9 mouse cellular contexts compared by ENCODE assay signal in the genomic region with DNA sequence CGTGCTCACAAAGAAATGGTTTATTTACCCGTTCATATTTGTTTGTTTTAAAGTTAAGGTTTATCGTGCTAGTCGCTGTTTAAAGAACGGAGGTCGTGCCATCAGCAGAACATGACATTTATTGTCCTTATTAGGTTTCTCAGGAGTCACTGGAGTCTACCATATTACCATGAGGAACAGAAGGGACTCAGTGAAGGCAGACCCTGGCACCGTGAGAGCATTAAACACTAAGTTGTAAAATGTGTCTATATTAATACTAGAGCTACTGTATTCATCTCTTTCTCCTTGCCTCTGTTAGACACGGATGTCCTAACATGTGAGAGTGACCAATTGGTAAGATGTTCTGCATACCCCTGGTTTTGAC. TPM values are rescaled to one million over a fixed set of nuclear protein-coding genes. Genes with fewer than 3 reads are reported as not detected.
DNase-seq lines count a peak whose midpoint lies in the region; ATAC-seq and TF ChIP-seq lines count a peak whose summit lies in the region.
"Had no signal": no experiment of that assay in that cellular context is flagged by ENCODE, and none has a peak within 500 bp of the region (broad histone marks: within the 10 kb centered on the region; RNA-seq: fewer than 3 reads in every experiment).

No protein-coding gene starts in this region.

- H3K4me1 ChIP-seq in heart, embryonic 16.5 days (ENCODE audit: control insufficient read depth, insufficient read depth, low read length): peaks cover 10% of the 10 kb centered on the region
- H3K4me1 ChIP-seq in ES-Bruce4 (ENCODE audit: control insufficient read depth, insufficient read depth, low read length): no peaks in the 10 kb centered on the region
- H3K4me1 ChIP-seq in limb, embryonic 15.5 days: peaks cover 8% of the 10 kb centered on the region
- peaks cover 10% of the 10 kb centered on the region for H3K4me1 ChIP-seq in neural tube, embryonic 14.5 days (ENCODE audit: control insufficient read depth, insufficient read depth, low read length)

- 14% methylated on average over 8 of the region's 8 CpGs for WGBS in heart, embryonic 16.5 days
- WGBS in limb, embryonic 15.5 days: 10% methylated on average over 8 of the region's 8 CpGs
- 13% methylated on average over 8 of the region's 8 CpGs for WGBS in neural tube, embryonic 14.5 days

- peak overlapping the region; percentile 89 for H3K9ac ChIP-seq in heart, embryonic 16.5 days (ENCODE audit: low read length)
- no peak overlapping the region for H3K9ac ChIP-seq in ES-Bruce4 (ENCODE audit: low read depth, poor library complexity, severe bottlenecking)
- H3K9ac ChIP-seq in limb, embryonic 15.5 days: peak overlapping the region; percentile 82; the same call in 1 of the 2 replicates
- peak overlapping the region; percentile 83 for H3K9ac ChIP-seq in neural tube, embryonic 14.5 days (replicated peaks; ENCODE audit: low read depth, low read length)

- peaks cover 25% of the 10 kb centered on the region for H3K36me3 ChIP-seq in heart, embryonic 16.5 days (ENCODE audit: control insufficient read depth, insufficient read depth)
- H3K36me3 ChIP-seq in ES-Bruce4 (ENCODE audit: control insufficient read depth, insufficient read depth, low read length, poor library complexity, severe bottlenecking): peaks cover 25% of the 10 kb centered on the region
- H3K36me3 ChIP-seq in limb, embryonic 15.5 days: peaks cover 26% of the 10 kb centered on the region
- H3K36me3 ChIP-seq in neural tube, embryonic 14.5 days (ENCODE audit: control insufficient read depth, insufficient read depth, low read length): peaks cover 29% of the 10 kb centered on the region

- no peak for DNase-seq in heart, postnatal 14 days
- DNase-seq in spleen, adult 18-20 months: no peak
- DNase-seq in right cerebral cortex, adult 2 months (ENCODE audit: low spot score in 2 of 2): no peak

- no peaks in the 10 kb centered on the region for H3K27me3 ChIP-seq in heart, embryonic 16.5 days (ENCODE audit: control insufficient read depth, insufficient read depth, low read length)
- H3K27me3 ChIP-seq in ES-Bruce4 (ENCODE audit: control insufficient read depth, insufficient read depth, low read length, poor library complexity, severe bottlenecking): no peaks in the 10 kb centered on the region
- H3K27me3 ChIP-seq in limb, embryonic 15.5 days: no peaks in the 10 kb centered on the region
- H3K27me3 ChIP-seq in neural tube, embryonic 14.5 days (ENCODE audit: control insufficient read depth, insufficient read depth, low read length): no peaks in the 10 kb centered on the region

- peak overlapping the region; percentile 92 for H3K4me3 ChIP-seq in heart, embryonic 16.5 days (ENCODE audit: low read length)
- peak overlapping the region; percentile 98 for H3K4me3 ChIP-seq in ES-Bruce4 (ENCODE audit: low read depth, low read length)
- peak overlapping the region; percentile 93 for H3K4me3 ChIP-seq in limb, embryonic 15.5 days
- H3K4me3 ChIP-seq in neural tube, embryonic 14.5 days (ENCODE audit: low read depth, low read length): peak overlapping the region; percentile 93

- H3K27ac ChIP-seq in heart, embryonic 16.5 days (ENCODE audit: low read length): 0 out of 2 replicates have a peak overlapping the region, but pooled peaks have one; percentile 51
- H3K27ac ChIP-seq in ES-Bruce4 (ENCODE audit: insufficient read depth, low read length): no peak overlapping the region
- H3K27ac ChIP-seq in limb, embryonic 15.5 days: peak overlapping the region; percentile 79; the same call in 1 of the 2 replicates
- H3K27ac ChIP-seq in neural tube, embryonic 14.5 days (ENCODE audit: low read depth, low read length): peak overlapping the region; percentile 35; the same call in 1 of the 2 replicates

- ATAC-seq in heart, embryonic 16.5 days (replicated peaks; ENCODE audit: extremely low read depth, insufficient read depth, low FRiP score): no peak
- ATAC-seq in erythroid progenitor cell, adult 5-6 weeks (replicated peaks; ENCODE audit: low FRiP score, poor library complexity, severe bottlenecking): peak; percentile 39
- ATAC-seq in limb, embryonic 15.5 days (ENCODE audit: insufficient number of reproducible peaks, low FRiP score, low TSS enrichment, low read depth): peak; percentile 62
- ATAC-seq in neural tube, embryonic 14.5 days (ENCODE audit: low read depth): peak; percentile 52

- peak overlapping the region; percentile 88 for H3K4me2 ChIP-seq in heart, embryonic 16.5 days (ENCODE audit: low read depth, low read length)
- peak overlapping the region; percentile 64 for H3K4me2 ChIP-seq in limb, embryonic 15.5 days
- H3K4me2 ChIP-seq in neural tube, embryonic 14.5 days (ENCODE audit: low read depth, low read length): peak overlapping the region; percentile 90

- intact Hi-C loops in heart, postnatal 14 days (cut with DNase I): loop anchor here (5.0 kb wide), 1 partner anchor 71 kb away; a partner anchor contains a TSS

- no peaks in the 10 kb centered on the region for H3K9me3 ChIP-seq in heart, embryonic 16.5 days (replicated peaks; ENCODE audit: control insufficient read depth, low read length)
- peaks cover 2% of the 10 kb centered on the region; the same call in 1 of the 2 replicates for H3K9me3 ChIP-seq in ES-Bruce4 (replicated peaks; ENCODE audit: control insufficient read depth, insufficient read depth, low read length, poor library complexity, severe bottlenecking)
- no peaks in the 10 kb centered on the region for H3K9me3 ChIP-seq in limb, embryonic 15.5 days
- no peaks in the 10 kb centered on the region for H3K9me3 ChIP-seq in neural tube, embryonic 14.5 days (ENCODE audit: control insufficient read depth, low read length)

- no peak for TF ChIP-seq EP300 in ES-Bruce4 (IDR thresholded peaks at IDR 0.05; ENCODE audit: insufficient read depth, low read depth, low read length)

- no peak for TF ChIP-seq CTCF in ES-Bruce4 (IDR thresholded peaks at IDR 0.05; ENCODE audit: low read depth, low read length)

- no peak for TF ChIP-seq POLR2A in ES-Bruce4 (IDR thresholded peaks at IDR 0.05; ENCODE audit: insufficient read depth, low read length)

RNA-seq across cellular contexts. Expression of a gene that starts 0.3 kb away (rescaled TPM):
- 49.1 and 57.9 TPM in 2 replicates for polyA plus RNA-seq in heart, embryonic 16.5 days (2015; fragmentation: Nextera tagmentation; extraction: Ambion mirVana)
- 10 to 100 TPM; 13.3 to 16.4 TPM for total RNA-seq in heart, postnatal 14 days (2021)
- 67.9 and 68.0 TPM in 2 replicates for polyA plus RNA-seq in ES-Bruce4 (2011; ENCODE audit: insufficient read depth, insufficient read length, low read depth, missing spikeins)
- 7.6 and 12.6 TPM in 2 replicates for total RNA-seq in erythroid progenitor cell, adult 5-6 weeks (2015; ENCODE audit: low replicate concordance)
- total RNA-seq in erythroid progenitor cell, adult 5-6 weeks (2017; ENCODE audit: low replicate concordance): 8.9 and 13.3 TPM in 2 replicates
- polyA plus RNA-seq in limb, embryonic 15.5 days (2015; fragmentation: Nextera tagmentation; extraction: Ambion mirVana): 70.4 and 72.5 TPM in 2 replicates
- polyA plus RNA-seq in neural tube, embryonic 14.5 days (2014; fragmentation: Nextera tagmentation; extraction: Ambion mirVana): 67.8 and 79.0 TPM in 2 replicates

RNA-seq across cellular contexts. Expression of a gene that starts 31.1 kb away (rescaled TPM):
- not detected in 2 replicates for polyA plus RNA-seq in heart, embryonic 16.5 days (2015; fragmentation: Nextera tagmentation; extraction: Ambion mirVana)
- not detected for total RNA-seq in heart, postnatal 14 days (2021)
- polyA plus RNA-seq in ES-Bruce4 (2011; ENCODE audit: insufficient read depth, insufficient read length, low read depth, missing spikeins): not detected in 2 replicates
- total RNA-seq in erythroid progenitor cell, adult 5-6 weeks (2015; ENCODE audit: low replicate concordance): not detected in 2 replicates
- total RNA-seq in erythroid progenitor cell, adult 5-6 weeks (2017; ENCODE audit: low replicate concordance): not detected in 2 replicates
- polyA plus RNA-seq in limb, embryonic 15.5 days (2015; fragmentation: Nextera tagmentation; extraction: Ambion mirVana): not detected in 2 replicates
- not detected in 2 replicates for polyA plus RNA-seq in neural tube, embryonic 14.5 days (2014; fragmentation: Nextera tagmentation; extraction: Ambion mirVana)
- total RNA-seq: left cerebral cortex, adult 18-20 months had no signal

RNA-seq across cellular contexts. Expression of a gene that starts 39.8 kb away (rescaled TPM):
- polyA plus RNA-seq in heart, embryonic 16.5 days (2015; fragmentation: Nextera tagmentation; extraction: Ambion mirVana): 0.11 and 0.12 TPM in 2 replicates
- total RNA-seq in heart, postnatal 14 days (2021): 1 to 10 TPM in 1 of 2 experiments, under 1 TPM in 1; 0.10 to 1.3 TPM
- polyA plus RNA-seq in ES-Bruce4 (2011; ENCODE audit: insufficient read depth, insufficient read length, low read depth, missing spikeins): not detected in 2 replicates
- total RNA-seq in erythroid progenitor cell, adult 5-6 weeks (2015; ENCODE audit: low replicate concordance): not detected in 2 replicates
- not detected in 2 replicates for total RNA-seq in erythroid progenitor cell, adult 5-6 weeks (2017; ENCODE audit: low replicate concordance)
- 0.37 and 0.62 TPM in 2 replicates for polyA plus RNA-seq in limb, embryonic 15.5 days (2015; fragmentation: Nextera tagmentation; extraction: Ambion mirVana)
- 0.16 and 0.27 TPM in 2 replicates for polyA plus RNA-seq in neural tube, embryonic 14.5 days (2014; fragmentation: Nextera tagmentation; extraction: Ambion mirVana)
- total RNA-seq: left cerebral cortex, adult 18-20 months had no signal
